Mouse (Mus musculus) liver, embryonic 14.5 days (tissue): ENCODE data around the gene Rplp2. TPM values are rescaled to one million over a fixed set of nuclear protein-coding genes. Genes with fewer than 3 reads are reported as not detected.
A peak's percentile ranks its signal among the peaks of the same experiment; 100 is the strongest.

Experiments
- ATAC-seq: fragments of 200-750 bp; cut with Nextera tagmentation; 2 replicates; pipeline ENCODE4 v1.8.0; 2017; ENCODE audit warnings: moderate number of reproducible peaks, mild to moderate bottlenecking, moderate library complexity; ENCODE audit not compliant: insufficient read depth
- DNase-seq, 3 experiments: peaks; one replicate each; pipeline ENCODE4 v3.0.0-alpha.2; 2012 to 2013; ENCODE audit warnings: low read depth in 3 of 3, low spot score in 3 of 3
- H3K27ac ChIP-seq: fragments of 300-500 bp; sonication (generic); 2 replicates; pipeline ENCODE4 v1.5.1; 2014; ENCODE audit warnings: moderate library complexity, mild to moderate bottlenecking, control low read depth, inconsistent platforms
- H3K27me3 ChIP-seq: fragments of 300-500 bp; sonication (generic); 2 replicates; pipeline ENCODE4 v1.6.1; 2014; ENCODE audit warnings: mild to moderate bottlenecking, low read length, moderate library complexity; ENCODE audit not compliant: control insufficient read depth, insufficient read depth
- H3K36me3 ChIP-seq: fragments of 300-500 bp; sonication (generic); replicated peaks from 2 replicates; pipeline ENCODE4 v1.6.1; 2014; ENCODE audit warnings: low read depth; ENCODE audit not compliant: control insufficient read depth, insufficient read depth
- H3K4me1 ChIP-seq, 2 experiments: fragments of 200-500 bp in 1 of 2; fragments of 300-500 bp in 1 of 2; sonication (generic) in 1 of 2; replicated peaks; 2 replicates each; pipeline ENCODE4 v1.6.1; 2012 to 2014; ENCODE audit warnings: antibody characterized with exemption in 1 of 2, inconsistent platforms in 1 of 2, low read length in 1 of 2; ENCODE audit not compliant: control insufficient read depth in 2 of 2, insufficient read depth in 2 of 2
- H3K4me2 ChIP-seq: fragments of 300-500 bp; sonication (generic); 2 replicates; pipeline ENCODE4 v1.6.1; 2014; ENCODE audit warnings: low read depth, mild to moderate bottlenecking, control low read depth, moderate library complexity
- H3K4me3 ChIP-seq, 2 experiments: fragments of 200-500 bp in 1 of 2; fragments of 300-500 bp in 1 of 2; sonication (generic) in 1 of 2; 2 replicates each; pipeline ENCODE4 v1.5.1; 2012 to 2014; ENCODE audit warnings: low read depth in 2 of 2, low read length in 2 of 2, mild to moderate bottlenecking in 2 of 2, control low read depth in 1 of 2, inconsistent platforms in 1 of 2, moderate library complexity in 1 of 2; ENCODE audit not compliant: insufficient read depth in 1 of 2
- H3K9ac ChIP-seq: fragments of 300-500 bp; sonication (generic); replicated peaks from 2 replicates; pipeline ENCODE4 v1.6.1; 2014; ENCODE audit warnings: mild to moderate bottlenecking, control low read depth, moderate library complexity
- H3K9me3 ChIP-seq: fragments of 300-500 bp; sonication (generic); 2 replicates; pipeline ENCODE4 v1.6.1; 2016; ENCODE audit warnings: low read length, mixed read lengths; ENCODE audit not compliant: control insufficient read depth
- CTCF ChIP-seq: IDR thresholded peaks from 2 replicates; pipeline ENCODE4 v1.5.1; 2016; ENCODE audit warnings: antibody characterized with exemption, low read depth, control low read depth
- EP300 ChIP-seq: IDR thresholded peaks from 2 replicates; pipeline ENCODE4 v1.6.1; 2016; ENCODE audit warnings: antibody characterized with exemption, low read depth
- WGBS: fragments of 180-500 bp; shearing (Covaris S2); extraction: QIAGEN DNeasy Blood & Tissue Kit; methylation state at CpG from one replicate; pipeline ENCODE4 v1.1.7; 2014; ENCODE audit not compliant: insufficient replicate concordance; 5-methylcytosine and 5-hydroxymethylcytosine counted together
- polyA plus RNA-seq, 2 experiments: library from polyadenylated mRNA; depleted of rRNA in 1 of 2; stranded (reverse) in 1 of 2; unstranded in 1 of 2; fragments of >200 nt; fragmentation: Nextera tagmentation in 1 of 2; extraction: Ambion mirVana in 1 of 2; gene quantifications; 2 replicates each; pipeline versions ENCODE4 v1.2.1 to v1.2.3; 2012 to 2014

Gene Rplp2
- polyA plus RNA-seq, 2 experiments: 661 to 942 TPM

GRCm38 (mm10) chr7:141426948-141427730 is 20.0 kb upstream of the Rplp2 start:
- peaks cover 0 to 5% of the 10 kb centered on the region in 2 experiments; a peak in 2 of 4 replicates for H3K4me1 ChIP-seq
- H3K9me3 ChIP-seq: no peaks in the 10 kb centered on the region
- H3K4me3 ChIP-seq: no peak overlapping the region
- H3K27me3 ChIP-seq: no peaks in the 10 kb centered on the region
- ATAC-seq (0 out of 2 replicates have a peak, but pooled peaks have one; percentile 22), DNase-seq (no peak)
- TF ChIP-seq EP300: no peak
- TF ChIP-seq CTCF: no peak
- no peak overlapping the region for H3K4me2 ChIP-seq
- H3K27ac ChIP-seq: no peak overlapping the region
- WGBS: 56% methylated on average over 12 of the region's 12 CpGs
- H3K9ac ChIP-seq: no peak overlapping the region
- no peaks in the 10 kb centered on the region for H3K36me3 ChIP-seq

GRCm38 (mm10) chr7:141428701-141429100 is 18.5 kb upstream of the Rplp2 start:
- H3K9ac ChIP-seq: no peak overlapping the region
- 63% methylated on average over 5 of the region's 5 CpGs for WGBS

DNA sequence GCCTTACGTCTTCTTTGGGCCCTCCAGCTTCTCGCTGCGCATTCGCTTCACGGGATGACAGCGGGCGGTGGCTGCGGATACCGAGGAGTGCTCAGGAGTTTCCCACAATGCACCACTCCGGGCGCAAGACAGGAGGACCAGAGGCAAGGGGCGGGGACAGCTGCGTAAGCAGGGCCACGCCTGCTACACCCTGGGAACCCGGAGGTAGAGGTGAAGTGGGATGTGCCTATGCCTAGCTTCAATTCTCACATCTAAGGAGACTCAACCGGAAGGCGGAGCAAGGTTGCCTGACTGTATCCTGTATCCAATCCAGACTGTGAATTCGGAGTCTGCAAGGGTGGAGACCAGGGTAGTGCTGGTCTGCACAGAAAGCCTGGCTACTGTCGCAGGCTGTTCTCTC is 17.9 kb upstream of the Rplp2 start, which contains the start of gene Cend1:
Gene Cend1 (minus strand): TSS at position 182 of the 400 bp plus-strand sequence.
- no peak within 1 kb of the TSS for H3K9ac ChIP-seq
- no peak within 1 kb of the TSS for H3K4me2 ChIP-seq
- 14% methylated on average over 19 of the region's 19 CpGs for WGBS
- no peaks in the 10 kb centered on the region for H3K9me3 ChIP-seq
- peak; percentile 27; the same call in 1 of the 2 replicates for ATAC-seq
- no peak within 1 kb of the TSS for H3K27ac ChIP-seq
- H3K4me1 ChIP-seq: peaks cover 0 to 6% of the 10 kb centered on the region in 2 experiments; a peak in 3 of 4 replicates
- no peaks in the 10 kb centered on the region for H3K36me3 ChIP-seq
- TF ChIP-seq CTCF (no peak), EP300 (no peak)
- H3K27me3 ChIP-seq: no peaks in the 10 kb centered on the region
- no peak for DNase-seq
- H3K4me3 ChIP-seq: no peak within 1 kb of the TSS

More at GRCm38 (mm10) chr7:141428701-141429100, 18.5 kb upstream of the Rplp2 start:
- Histone ChIP-seq H3K4me3 (no peak overlapping the region), H3K36me3 (no peaks in the 10 kb centered on the region), H3K27ac (no peak overlapping the region), H3K4me2 (no peak overlapping the region), H3K4me1 (peaks cover 0 to 5% of the 10 kb centered on the region in 2 experiments; a peak in 2 of 4 replicates), H3K9me3 (no peaks in the 10 kb centered on the region), H3K27me3 (no peaks in the 10 kb centered on the region)
- TF ChIP-seq CTCF (no peak), EP300 (no peak)
- DNase-seq (no peak), ATAC-seq (no peak)

DNA sequence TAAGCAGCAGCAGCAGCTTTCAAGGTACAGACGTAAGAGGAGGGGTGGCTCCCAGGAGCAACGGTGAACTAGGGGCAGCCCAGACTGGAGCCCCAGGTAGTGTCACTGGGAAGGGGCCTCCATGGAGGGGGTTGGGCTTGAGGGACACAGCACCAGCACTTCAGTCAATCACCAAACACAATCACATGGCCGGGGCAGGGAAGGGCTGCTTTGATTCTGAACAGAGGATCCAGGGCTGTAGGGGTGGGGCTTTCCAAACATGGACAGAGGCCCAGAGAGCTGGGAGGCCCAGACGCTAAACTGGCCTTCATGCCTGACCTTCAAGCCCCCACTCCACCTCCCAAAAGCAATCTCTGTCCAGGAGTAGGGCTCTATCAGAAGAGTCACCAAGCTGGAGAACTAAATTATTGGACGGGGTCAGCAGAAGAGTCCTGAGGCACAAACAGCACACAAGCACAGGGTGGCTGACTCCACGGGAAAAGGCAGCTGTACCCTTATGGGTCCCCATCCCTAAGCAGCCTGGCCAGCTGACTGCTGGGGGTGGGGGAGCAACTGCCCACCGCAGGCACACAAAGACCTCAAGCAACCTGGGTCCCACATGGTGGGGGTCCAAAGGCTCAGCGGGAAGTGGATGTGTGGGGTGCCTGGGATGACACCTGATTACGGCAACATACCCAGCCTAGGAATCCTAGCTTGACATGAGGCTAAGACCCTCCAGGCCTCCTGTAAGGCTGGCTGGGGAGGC is 17.2 kb upstream of the Rplp2 start:
- H3K27me3 ChIP-seq: no peaks in the 10 kb centered on the region
- H3K4me1 ChIP-seq: peaks cover 5 to 13% of the 10 kb centered on the region in 2 experiments
- 60% methylated on average over 9 of the region's 9 CpGs for WGBS
- no peaks in the 10 kb centered on the region for H3K9me3 ChIP-seq
- H3K4me3 ChIP-seq: no peak overlapping the region
- no peak for DNase-seq
- H3K4me2 ChIP-seq: no peak overlapping the region
- no peak overlapping the region for H3K9ac ChIP-seq
- no peaks in the 10 kb centered on the region for H3K36me3 ChIP-seq
- no peak overlapping the region for H3K27ac ChIP-seq
- no peak for ATAC-seq
- no peak for TF ChIP-seq EP300
- no peak for TF ChIP-seq CTCF
